Mouse (Mus musculus) ovary, postnatal 36 days (tissue): ENCODE measurements at regions not wholly inside any gene's neighbourhood (a gene's known extent, or its start where the extent isn't known, plus 50 kb on each side); places are given as distances from the start of the nearest gene placed in this dataset.

Experiments
- DNase-seq: peaks from one replicate; pipeline ENCODE4 v3.0.0; 2022; ENCODE audit warnings: low spot score, mixed read lengths

DNA sequence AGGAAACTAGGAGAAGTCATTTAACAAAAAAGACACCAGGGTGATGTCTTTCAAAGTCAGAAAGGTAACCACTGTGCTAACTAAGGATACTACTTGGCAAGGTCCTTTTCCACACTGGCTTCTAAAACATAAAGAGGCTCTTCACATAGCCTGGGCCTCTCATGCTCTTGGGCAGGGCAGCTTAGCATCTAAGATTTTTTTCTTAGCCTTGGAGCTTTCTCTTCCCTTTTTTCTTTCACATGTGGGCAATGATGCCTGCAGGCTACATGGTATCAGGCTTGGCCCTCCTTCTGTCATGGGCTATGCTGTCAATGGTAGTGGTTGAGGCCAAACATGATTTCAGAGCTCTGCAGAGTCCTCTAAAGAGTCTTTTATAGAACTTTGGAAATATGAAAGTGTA lies 60.6 kb downstream of the Serpinb6d start:
- no peak for DNase-seq

GRCm38 (mm10) chr13:33762293-33763125 lies 80.7 kb downstream of the Serpinb6e start:
- DNase-seq = peak; percentile 60

GRCm38 (mm10) chr13:33763295-33763916 lies 79.8 kb downstream of the Serpinb6e start:
- DNase-seq = no peak
